Mouse (Mus musculus): ENCODE results near the gene Wwp2.

DNA sequence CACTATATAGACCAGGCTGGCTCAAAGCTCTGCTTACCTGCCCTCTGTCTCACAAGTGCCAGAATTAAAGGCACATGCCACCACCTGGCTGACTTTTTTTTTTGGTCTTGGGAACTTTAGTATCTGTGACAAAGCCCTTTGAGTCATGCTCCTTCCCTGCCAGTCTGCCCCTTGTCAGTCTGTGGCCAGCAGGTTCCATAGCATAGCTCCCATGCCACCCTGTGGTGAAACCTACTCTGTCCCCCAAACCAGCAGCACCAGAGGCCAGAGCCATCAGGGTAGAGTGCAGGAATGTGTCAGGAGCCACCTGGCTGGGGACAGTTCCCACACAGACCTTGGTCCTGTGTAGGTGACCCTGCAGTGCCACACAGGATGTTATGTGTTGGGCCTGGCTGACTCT, 55.7 kb downstream of the Wwp2 start:
- TF ChIP-seq CTCF (IDR thresholded peaks at IDR 0.05; ENCODE audit: low read depth) (peak; percentile 50), EP300 (optimal IDR thresholded peaks at IDR 0.05) (no peak)

Data from stomach, postnatal 0 days (tissue).